Mouse (Mus musculus) hindbrain, embryonic 13.5 days (tissue): ENCODE measurements at regions not wholly inside any gene's neighbourhood (a gene's known extent, or its start where the extent isn't known, plus 50 kb on each side); places are given as distances from the start of the nearest gene placed in this dataset.

Experiments used
- ATAC-seq: fragments of 200-750 bp; cut with Nextera tagmentation; 2 replicates; pipeline ENCODE4 v1.8.0; 2017; ENCODE audit warnings: moderate TSS enrichment; ENCODE audit not compliant: low FRiP score
- H3K27ac ChIP-seq: fragments of 300-500 bp; sonication (generic); 2 replicates; pipeline ENCODE4 v1.5.1; 2015; ENCODE audit warnings: inconsistent platforms, mild to moderate bottlenecking, moderate library complexity
- H3K27me3 ChIP-seq: fragments of 300-500 bp; sonication (generic); 2 replicates; pipeline ENCODE4 v1.6.1; 2015; ENCODE audit warnings: mild to moderate bottlenecking, inconsistent platforms
- H3K36me3 ChIP-seq: fragments of 300-500 bp; sonication (generic); 2 replicates; pipeline ENCODE4 v1.6.1; 2015; ENCODE audit warnings: mild to moderate bottlenecking, inconsistent platforms
- H3K4me1 ChIP-seq: fragments of 300-500 bp; sonication (generic); replicated peaks from 2 replicates; pipeline ENCODE4 v1.6.1; 2015; ENCODE audit warnings: inconsistent platforms
- H3K4me2 ChIP-seq: fragments of 300-500 bp; sonication (generic); 2 replicates; pipeline ENCODE4 v1.6.1; 2015; ENCODE audit warnings: inconsistent platforms, mild to moderate bottlenecking, moderate library complexity
- H3K4me3 ChIP-seq: fragments of 300-500 bp; sonication (generic); 2 replicates; pipeline ENCODE4 v1.5.1; 2015; ENCODE audit warnings: mild to moderate bottlenecking, inconsistent platforms
- H3K9ac ChIP-seq: fragments of 300-500 bp; sonication (generic); 2 replicates; pipeline ENCODE4 v1.6.1; 2015; ENCODE audit warnings: mild to moderate bottlenecking, inconsistent platforms
- H3K9me3 ChIP-seq: fragments of 300-500 bp; sonication (generic); 2 replicates; pipeline ENCODE4 v1.6.1; 2016; ENCODE audit warnings: inconsistent platforms
- WGBS: fragments of 180-500 bp; shearing (Covaris S2); methylation state at CpG from one replicate; pipeline ENCODE4 v1.1.7; 2015; 5-methylcytosine and 5-hydroxymethylcytosine counted together

DNA sequence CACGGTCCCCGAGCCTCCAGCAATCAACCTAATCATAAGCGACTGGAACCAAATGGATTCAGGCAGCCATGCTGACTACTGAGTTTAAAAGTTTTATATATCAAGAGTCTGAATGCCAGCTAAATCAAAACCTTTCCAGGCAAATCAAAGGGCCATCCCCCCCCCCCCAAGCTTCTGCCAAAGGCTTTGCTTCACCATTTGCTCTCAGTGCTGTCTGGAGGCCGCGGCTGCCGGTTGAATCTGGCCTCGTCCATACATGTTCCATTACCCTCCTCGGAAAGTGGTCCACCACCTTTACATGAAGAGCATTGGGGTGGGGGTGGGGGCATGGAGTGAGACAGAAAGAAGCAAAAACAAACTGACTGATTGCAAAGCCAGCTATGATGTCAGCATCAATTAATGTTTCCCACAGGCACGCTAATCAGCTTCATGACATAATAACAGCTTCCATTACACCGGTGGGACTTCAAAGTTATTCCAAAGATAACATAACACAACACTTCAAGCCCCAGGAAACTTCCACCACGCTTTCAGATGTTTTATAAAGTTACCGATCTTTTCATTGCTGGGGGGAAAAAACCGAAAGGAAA lies 116.6 kb upstream of the Irx5 start:
- Histone ChIP-seq H3K4me3 (no peak overlapping the region), H3K9ac (no peak overlapping the region), H3K4me2 (no peak overlapping the region), H3K36me3 (no peaks in the 10 kb centered on the region), H3K27me3 (no peaks in the 10 kb centered on the region), H3K9me3 (no peaks in the 10 kb centered on the region), H3K27ac (no peak overlapping the region), H3K4me1 (no peaks in the 10 kb centered on the region)
- 79% methylated on average over 13 of the region's 13 CpGs for WGBS
- ATAC-seq = no peak

DNA sequence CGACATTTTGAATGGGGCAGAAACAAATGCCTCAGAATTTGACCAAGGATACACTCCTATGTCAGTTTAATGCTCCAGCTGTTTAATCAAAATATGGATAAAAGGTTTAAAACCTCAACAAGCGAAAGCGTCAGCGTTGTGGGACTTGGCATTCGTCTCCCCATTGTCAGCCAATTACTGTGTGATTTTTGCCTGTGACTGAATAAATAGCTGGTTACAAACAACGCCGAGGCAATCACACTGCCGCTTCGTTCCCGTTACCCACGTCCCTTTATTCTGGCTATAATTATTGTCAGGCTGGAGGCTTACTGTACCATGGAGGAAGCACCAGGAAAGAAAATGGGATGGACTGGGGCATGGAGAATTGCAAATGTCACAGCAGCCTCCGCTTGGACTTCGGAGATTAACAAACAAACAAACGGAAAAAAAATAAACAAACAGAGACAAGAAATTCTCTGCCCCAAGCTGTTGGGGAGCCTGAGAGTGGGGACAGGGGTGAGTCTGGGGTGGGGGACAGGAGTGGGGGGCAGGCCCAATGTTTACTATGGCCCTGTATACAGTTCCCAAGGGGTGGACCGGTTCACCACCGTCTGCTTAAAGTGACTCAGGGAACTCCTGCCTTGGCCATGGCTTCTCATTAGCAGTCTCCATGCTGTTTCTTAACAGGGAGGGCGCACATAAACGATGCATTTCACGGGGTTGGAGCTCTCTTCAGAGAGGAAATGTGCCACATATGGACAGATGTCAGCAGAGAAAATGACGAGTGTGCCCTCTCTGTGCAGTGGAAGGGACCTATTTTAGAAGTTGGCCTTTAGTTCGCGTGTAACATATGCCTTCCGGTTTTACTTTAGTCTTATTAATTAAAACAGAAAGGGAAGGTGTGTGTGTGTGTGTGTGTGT lies 125.8 kb upstream of the Irx5 start:
- H3K27me3 ChIP-seq = no peaks in the 10 kb centered on the region
- peaks cover 17% of the 10 kb centered on the region for H3K4me1 ChIP-seq
- peak overlapping the region; percentile 67 for H3K27ac ChIP-seq
- H3K4me2 ChIP-seq = peak overlapping the region; percentile 40
- peak overlapping the region; percentile 39; the same call in 1 of the 2 replicates for H3K9ac ChIP-seq
- no peaks in the 10 kb centered on the region for H3K9me3 ChIP-seq
- H3K36me3 ChIP-seq = no peaks in the 10 kb centered on the region
- WGBS = 38% methylated on average over 23 of the region's 23 CpGs
- H3K4me3 ChIP-seq = no peak overlapping the region
- no peak for ATAC-seq

DNA sequence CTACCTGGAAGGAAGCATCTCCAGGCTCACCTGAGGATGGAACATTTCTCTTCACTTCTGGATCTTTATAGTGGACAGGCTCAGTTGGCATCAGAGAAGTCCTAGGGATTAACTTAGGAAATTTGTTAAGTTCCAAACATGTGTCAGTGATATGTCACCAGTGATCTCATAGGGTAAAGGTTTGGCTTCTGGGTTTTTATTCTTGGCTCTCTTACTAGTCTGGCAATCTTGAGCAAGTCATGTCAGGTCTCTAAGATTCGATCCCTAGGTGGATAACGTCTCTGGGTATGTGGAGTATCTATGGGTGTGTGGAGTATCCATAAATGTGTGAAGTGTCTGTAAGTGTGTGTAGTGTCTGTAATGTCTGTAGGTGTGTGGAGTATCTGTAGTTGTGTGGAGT lies 127.9 kb upstream of the Irx5 start:
- Histone ChIP-seq H3K4me2 (no peak overlapping the region), H3K27me3 (no peaks in the 10 kb centered on the region), H3K27ac (no peak overlapping the region), H3K4me1 (peaks cover 17% of the 10 kb centered on the region), H3K9me3 (0 out of 2 replicates have a peak, but pooled peaks cover 5% of the 10 kb centered on the region), H3K4me3 (no peak overlapping the region), H3K36me3 (no peaks in the 10 kb centered on the region), H3K9ac (no peak overlapping the region)
- no peak for ATAC-seq
- 92% methylated on average over 2 of the region's 2 CpGs for WGBS

DNA sequence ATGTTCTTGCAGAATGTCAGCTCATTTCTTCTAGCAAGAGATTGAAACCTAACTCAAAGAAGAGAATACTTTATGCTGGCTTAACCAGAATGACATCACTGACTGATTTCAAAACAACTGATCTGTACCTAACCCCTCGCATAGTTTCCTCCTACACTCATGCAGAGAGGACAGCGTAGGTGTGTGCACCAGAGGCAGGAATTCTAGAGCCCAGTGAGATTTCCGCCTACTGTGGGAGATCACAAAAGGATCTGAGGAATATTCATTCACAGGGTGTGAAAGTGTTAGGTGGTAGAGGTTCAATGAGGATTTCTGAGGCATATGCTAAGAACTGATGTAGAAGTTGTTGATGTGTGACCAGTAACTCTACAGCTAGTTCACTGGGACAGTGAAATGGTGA lies 132.5 kb upstream of the Irx5 start:
- H3K9ac ChIP-seq = no peak overlapping the region
- H3K9me3 ChIP-seq = 0 out of 2 replicates have a peak, but pooled peaks cover 5% of the 10 kb centered on the region
- no peak for ATAC-seq
- no peak overlapping the region for H3K27ac ChIP-seq
- H3K27me3 ChIP-seq = no peaks in the 10 kb centered on the region
- no peaks in the 10 kb centered on the region for H3K36me3 ChIP-seq
- no peak overlapping the region for H3K4me2 ChIP-seq
- 91% methylated on average over 3 of the region's 3 CpGs for WGBS
- H3K4me3 ChIP-seq = no peak overlapping the region
- H3K4me1 ChIP-seq = no peaks in the 10 kb centered on the region

DNA sequence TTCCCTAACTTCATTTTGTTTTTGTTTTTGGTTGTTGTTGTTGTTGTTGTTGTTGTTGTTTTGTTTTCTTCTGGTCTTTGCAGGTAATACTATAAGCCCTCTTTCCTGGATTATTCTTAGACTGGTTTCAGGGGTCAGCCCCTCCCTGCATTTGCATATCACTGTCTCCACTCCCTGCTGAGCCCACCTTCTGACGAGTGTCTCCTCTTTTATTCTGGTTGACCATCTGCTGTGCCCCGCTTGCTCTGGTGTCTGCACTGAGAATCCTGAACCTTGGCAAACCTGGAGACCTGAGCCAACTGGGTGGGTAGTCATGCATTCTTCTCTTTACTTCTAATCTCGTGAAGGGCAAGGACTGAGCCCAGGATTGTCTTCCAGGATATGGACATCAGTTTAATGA lies 134.4 kb upstream of the Irx5 start:
- H3K9ac ChIP-seq = no peak overlapping the region
- no peak overlapping the region for H3K27ac ChIP-seq
- no peak for ATAC-seq
- no peak overlapping the region for H3K4me3 ChIP-seq
- 39% methylated on average over 3 of the region's 3 CpGs for WGBS
- no peaks in the 10 kb centered on the region for H3K27me3 ChIP-seq
- no peaks in the 10 kb centered on the region for H3K4me1 ChIP-seq
- H3K4me2 ChIP-seq = no peak overlapping the region
- H3K36me3 ChIP-seq = no peaks in the 10 kb centered on the region
- 0 out of 2 replicates have a peak, but pooled peaks cover 5% of the 10 kb centered on the region for H3K9me3 ChIP-seq

DNA sequence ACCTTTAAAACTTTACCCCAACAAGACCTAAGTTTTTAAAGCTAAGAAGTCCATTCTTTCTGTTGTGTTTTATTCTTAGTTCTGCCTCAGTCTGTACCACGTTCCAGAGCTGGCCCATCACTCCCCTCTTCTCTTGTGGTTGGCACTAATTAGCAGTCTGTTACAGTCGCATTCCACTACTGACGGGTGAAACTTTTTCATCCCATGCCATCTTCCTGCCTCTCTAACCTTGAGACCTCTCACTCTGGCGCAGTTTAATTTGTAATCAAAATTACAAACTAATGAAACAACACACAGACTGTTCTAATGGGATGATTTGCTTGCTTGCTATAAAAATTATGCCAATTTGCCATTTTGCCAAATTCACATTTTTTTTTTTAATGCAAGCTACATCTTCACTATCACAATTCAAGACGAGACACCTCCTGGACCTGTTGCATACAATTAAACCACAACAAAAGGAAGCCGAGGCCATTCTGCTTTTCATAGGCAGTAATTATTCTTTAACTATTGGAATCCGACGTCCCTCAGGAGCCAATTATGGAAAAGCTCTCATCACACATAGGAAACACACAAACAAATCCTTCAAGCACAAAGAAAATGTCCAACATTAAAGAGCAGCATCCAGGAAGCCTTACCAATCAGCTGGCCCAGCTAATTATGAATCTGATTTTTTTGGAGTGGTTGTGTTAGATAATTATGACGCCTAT lies 138.1 kb upstream of the Irx5 start:
- 72% methylated on average over 9 of the region's 9 CpGs for WGBS
- H3K27ac ChIP-seq = no peak overlapping the region
- ATAC-seq = no peak
- no peak overlapping the region for H3K4me2 ChIP-seq
- H3K4me1 ChIP-seq = 0 out of 2 replicates have a peak, but pooled peaks cover 4% of the 10 kb centered on the region
- H3K27me3 ChIP-seq = no peaks in the 10 kb centered on the region
- no peak overlapping the region for H3K9ac ChIP-seq
- no peak overlapping the region for H3K4me3 ChIP-seq
- no peaks in the 10 kb centered on the region for H3K9me3 ChIP-seq
- no peaks in the 10 kb centered on the region for H3K36me3 ChIP-seq

DNA sequence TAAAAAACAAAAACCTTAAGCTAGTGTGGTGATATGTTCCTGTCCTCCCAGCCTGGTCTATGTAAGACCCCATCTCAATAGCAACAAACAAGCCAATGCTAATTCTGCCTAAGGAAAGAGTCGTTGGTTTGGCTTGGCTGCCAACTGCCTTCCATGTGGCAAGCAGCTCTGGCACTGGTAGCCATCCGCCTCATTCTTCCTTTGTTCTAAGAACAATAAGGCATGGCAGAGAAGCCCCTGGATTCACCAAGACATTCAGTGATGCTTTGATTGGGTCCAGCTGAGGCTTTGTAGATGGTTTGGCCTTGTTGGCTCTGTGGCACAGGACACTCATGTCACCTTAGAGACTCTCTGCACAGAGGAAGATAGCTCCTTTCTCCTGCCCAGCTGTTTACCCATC lies 139.9 kb upstream of the Irx5 start:
- H3K4me1 ChIP-seq = 0 out of 2 replicates have a peak, but pooled peaks cover 4% of the 10 kb centered on the region
- H3K9me3 ChIP-seq = no peaks in the 10 kb centered on the region
- no peak overlapping the region for H3K9ac ChIP-seq
- no peaks in the 10 kb centered on the region for H3K27me3 ChIP-seq
- H3K4me2 ChIP-seq = no peak overlapping the region
- WGBS = 70% methylated on average over 2 of the region's 2 CpGs
- H3K4me3 ChIP-seq = no peak overlapping the region
- H3K36me3 ChIP-seq = no peaks in the 10 kb centered on the region
- no peak for ATAC-seq
- H3K27ac ChIP-seq = no peak overlapping the region

DNA sequence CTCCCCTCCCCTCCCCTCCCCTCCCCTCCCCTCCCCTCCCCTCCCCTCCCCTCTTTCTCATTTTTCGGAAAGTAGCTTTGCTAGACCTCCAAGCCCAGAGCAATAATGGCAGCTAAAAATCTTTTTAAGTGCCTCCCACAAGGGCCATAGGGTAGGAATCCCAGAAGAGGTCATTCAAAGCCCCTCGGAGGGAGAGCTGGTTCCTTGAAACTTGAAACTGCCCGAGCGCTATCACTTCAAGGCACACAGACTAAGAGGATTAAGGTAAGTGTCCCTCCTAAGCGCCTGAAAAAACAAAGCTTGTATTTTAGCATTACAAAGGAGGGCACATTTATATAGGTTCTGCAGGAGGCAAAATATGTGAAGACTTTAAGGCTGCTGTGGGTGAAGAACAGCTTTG lies 141.2 kb upstream of the Irx5 start:
- H3K9me3 ChIP-seq = no peaks in the 10 kb centered on the region
- 13% methylated on average over 4 of the region's 5 CpGs for WGBS
- no peak for ATAC-seq

DNA sequence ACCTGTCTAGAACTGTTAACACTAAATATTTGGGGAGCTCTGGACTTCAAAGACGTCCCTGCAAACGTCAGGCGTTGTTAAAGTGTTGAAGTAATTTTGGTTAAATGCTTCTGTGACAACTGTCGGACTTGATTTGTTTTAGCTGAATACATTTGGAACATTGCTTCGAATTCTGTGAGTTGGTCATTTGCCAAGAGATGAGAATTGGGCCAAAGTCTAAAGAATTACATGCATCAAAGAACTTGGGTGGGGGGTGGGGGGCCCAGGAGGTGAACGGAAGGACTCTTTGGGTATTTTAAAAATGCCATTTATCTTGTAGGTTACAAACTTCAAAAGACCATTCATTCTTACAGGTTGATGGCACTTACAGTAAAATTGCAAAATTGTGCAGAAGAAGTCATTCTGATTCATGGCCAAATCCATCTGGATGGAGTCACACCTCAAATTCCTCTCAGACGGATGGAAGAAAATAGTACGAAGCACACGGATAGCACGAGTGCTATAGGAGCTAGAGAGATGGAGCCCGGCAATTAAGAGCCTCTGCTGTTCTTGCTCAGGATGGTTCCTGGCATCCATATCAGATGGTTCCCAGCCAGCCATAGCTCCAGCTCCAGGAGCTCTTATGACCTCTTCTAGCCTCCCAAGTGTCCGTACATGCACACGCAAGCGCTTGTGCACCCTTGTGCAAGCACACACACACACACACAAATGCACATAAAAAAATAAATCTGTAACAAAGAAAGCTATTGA lies 144.5 kb upstream of the Irx5 start:
- Histone ChIP-seq H3K4me2 (no peak overlapping the region), H3K9me3 (no peaks in the 10 kb centered on the region), H3K4me1 (0 out of 2 replicates have a peak, but pooled peaks cover 4% of the 10 kb centered on the region), H3K9ac (no peak overlapping the region), H3K4me3 (no peak overlapping the region), H3K36me3 (no peaks in the 10 kb centered on the region), H3K27me3 (no peaks in the 10 kb centered on the region), H3K27ac (no peak overlapping the region)
- no peak for ATAC-seq
- 83% methylated on average over 14 of the region's 14 CpGs for WGBS

More for the DNA sequence above, 141.2 kb upstream of the Irx5 start:
- no peak overlapping the region for H3K27ac ChIP-seq
- H3K4me1 ChIP-seq = 0 out of 2 replicates have a peak, but pooled peaks cover 4% of the 10 kb centered on the region
- no peak overlapping the region for H3K4me2 ChIP-seq
- no peak overlapping the region for H3K4me3 ChIP-seq
- H3K27me3 ChIP-seq = no peaks in the 10 kb centered on the region
- H3K9ac ChIP-seq = no peak overlapping the region
- H3K36me3 ChIP-seq = no peaks in the 10 kb centered on the region

DNA sequence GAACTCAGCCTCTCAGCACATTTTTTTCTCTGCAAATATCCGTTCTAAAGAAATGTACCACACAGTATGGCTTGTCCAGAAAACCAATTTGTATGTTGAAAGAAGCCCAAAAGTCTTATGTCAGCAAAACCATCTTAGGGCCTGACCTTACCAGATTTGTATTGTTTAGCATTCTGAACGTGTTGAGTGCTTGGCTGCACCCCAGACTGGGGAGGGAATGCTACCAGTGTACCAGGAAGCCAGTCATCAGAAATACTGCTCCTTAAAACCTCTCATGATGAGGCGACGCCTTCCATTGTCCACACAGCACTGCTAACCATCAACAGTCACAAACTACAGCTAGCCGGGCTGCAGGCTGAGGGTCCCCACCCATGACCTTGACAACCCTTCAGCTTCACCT lies 148.3 kb upstream of the Irx5 start:
- Histone ChIP-seq H3K27me3 (no peaks in the 10 kb centered on the region; the same call in 1 of the 2 replicates), H3K4me3 (no peak overlapping the region), H3K4me2 (no peak overlapping the region), H3K27ac (no peak overlapping the region), H3K4me1 (no peaks in the 10 kb centered on the region; the same call in 1 of the 2 replicates), H3K36me3 (no peaks in the 10 kb centered on the region), H3K9ac (no peak overlapping the region), H3K9me3 (no peaks in the 10 kb centered on the region)
- 79% methylated on average over 5 of the region's 5 CpGs for whole genome bisulfite sequencing
- ATAC-seq = no peak

DNA sequence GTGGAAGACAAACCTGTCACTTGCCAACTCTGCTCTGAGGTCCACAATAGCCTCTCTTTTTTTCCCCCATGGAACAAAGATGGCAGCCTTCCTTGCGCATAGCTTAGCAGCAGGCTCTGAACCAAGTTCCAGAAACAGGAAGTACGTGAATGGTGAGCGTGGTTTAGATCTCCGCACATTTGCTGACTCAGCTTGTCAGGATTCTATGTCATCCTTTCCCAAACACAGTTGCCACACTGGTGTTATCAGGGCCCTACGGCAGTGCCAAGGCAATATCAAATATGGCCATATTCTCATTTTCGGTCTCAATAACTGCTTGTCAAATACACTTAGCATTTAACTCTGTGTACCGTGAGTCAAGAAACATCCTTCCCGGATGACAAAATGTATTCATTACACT lies 161.8 kb upstream of the Irx5 start:
- Histone ChIP-seq H3K4me3 (no peak overlapping the region), H3K27me3 (0 out of 2 replicates have a peak, but pooled peaks cover 4% of the 10 kb centered on the region), H3K27ac (no peak overlapping the region), H3K4me2 (no peak overlapping the region), H3K9me3 (no peaks in the 10 kb centered on the region), H3K4me1 (no peaks in the 10 kb centered on the region), H3K36me3 (no peaks in the 10 kb centered on the region), H3K9ac (no peak overlapping the region)
- WGBS = 94% methylated on average over 8 of the region's 8 CpGs
- ATAC-seq = no peak

DNA sequence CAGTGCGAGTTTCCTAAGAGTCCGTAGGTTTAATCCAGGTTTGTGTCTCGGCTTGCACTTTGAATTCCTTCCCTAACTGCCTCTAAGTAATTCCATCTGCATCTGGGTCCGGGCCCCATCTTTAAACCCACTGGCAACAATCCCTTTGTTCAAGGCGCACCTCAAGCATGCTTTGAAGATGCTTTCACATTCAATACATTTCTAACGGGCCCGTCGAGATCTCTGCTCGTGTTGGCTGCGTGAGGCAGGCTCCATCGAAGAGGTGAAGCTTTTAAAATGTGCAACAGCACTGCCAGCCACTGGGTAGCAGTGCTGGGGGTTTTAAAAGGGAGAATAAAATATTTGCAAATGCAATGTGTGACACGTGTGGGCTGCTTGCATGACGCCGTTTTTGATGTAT lies 163.4 kb upstream of the Irx5 start:
- no peak overlapping the region for H3K4me3 ChIP-seq
- no peak for ATAC-seq
- no peak overlapping the region for H3K9ac ChIP-seq
- peaks cover 9% of the 10 kb centered on the region; the same call in 1 of the 2 replicates for H3K9me3 ChIP-seq
- WGBS = 79% methylated on average over 14 of the region's 14 CpGs
- H3K4me2 ChIP-seq = no peak overlapping the region
- H3K27ac ChIP-seq = no peak overlapping the region
- H3K27me3 ChIP-seq = 0 out of 2 replicates have a peak, but pooled peaks cover 4% of the 10 kb centered on the region
- H3K36me3 ChIP-seq = no peaks in the 10 kb centered on the region
- H3K4me1 ChIP-seq = no peaks in the 10 kb centered on the region
